ENCODE assay signal across 8 mouse cellular contexts in genomic region chr16:4831650-4832419, GRCm38 (mm10). TPM values are rescaled to one million over a fixed set of nuclear protein-coding genes. Genes with fewer than 3 reads are reported as not detected.
DNase-seq lines count a peak whose midpoint lies in the region.

No protein-coding gene starts in this region.

- peak; percentile 36 to 65 for DNase-seq in kidney, postnatal 4 days
- no peak for DNase-seq in kidney, adult 9 months
- DNase-seq in adrenal gland, postnatal 25 days: peak; percentile 35
- DNase-seq in left cerebral cortex, postnatal 4 days: peak; percentile 23
- DNase-seq in right cerebral cortex, postnatal 14 days: peak; percentile 59
- no peak for DNase-seq in urinary bladder, postnatal 4 days (ENCODE audit: low spot score in 2 of 2)
- no peak for DNase-seq in urinary bladder, adult 2 months (ENCODE audit: low spot score)
- no peak for DNase-seq in spleen, adult 12 weeks (ENCODE audit: low spot score)

- intact Hi-C loops in left cerebral cortex, postnatal 4 days (cut with DNase I): no loop called here

RNA-seq across cellular contexts. Expression of gene 4930562C15Rik, which starts 3.4 kb away (rescaled TPM):
- total RNA-seq in adrenal gland, postnatal 25 days (2021): not detected in 2 replicates
- not detected for total RNA-seq in left cerebral cortex, postnatal 4 days (2021)
- polyA plus RNA-seq in urinary bladder, adult 2 months (2012; rRNA removed): 0.09 TPM in 1 of 2 replicates, not detected in the other

RNA-seq across cellular contexts. Expression of gene Cdip1, which starts 41.7 kb away (rescaled TPM):
- 103 and 116 TPM in 2 replicates for total RNA-seq in adrenal gland, postnatal 25 days (2021)
- 10 to 100 TPM; 89.0 to 93.5 TPM for total RNA-seq in left cerebral cortex, postnatal 4 days (2021)
- 41.1 and 51.1 TPM in 2 replicates for polyA plus RNA-seq in urinary bladder, adult 2 months (2012; rRNA removed)

RNA-seq across cellular contexts. Expression of gene Ubald1, which starts 48.3 kb away (rescaled TPM):
- 41.3 and 44.3 TPM in 2 replicates for total RNA-seq in adrenal gland, postnatal 25 days (2021)
- total RNA-seq in left cerebral cortex, postnatal 4 days (2021): 10 to 100 TPM; 58.5 to 59.1 TPM
- polyA plus RNA-seq in urinary bladder, adult 2 months (2012; rRNA removed): 21.5 and 41.1 TPM in 2 replicates

RNA-seq across cellular contexts. Expression of gene Mgrn1, which starts 54.2 kb away (rescaled TPM):
- total RNA-seq in adrenal gland, postnatal 25 days (2021): 75.1 and 85.4 TPM in 2 replicates
- 100 to 1,000 TPM; 152 to 163 TPM for total RNA-seq in left cerebral cortex, postnatal 4 days (2021)
- 84.0 and 91.8 TPM in 2 replicates for polyA plus RNA-seq in urinary bladder, adult 2 months (2012; rRNA removed)

Comparison
In these comparisons a context has a peak if more than half of its experiments do, and no peak if none do; other contexts are left out.
1. DNase-seq: peak in kidney, postnatal 4 days (2 of 2), adrenal gland, postnatal 25 days (single experiment), left cerebral cortex, postnatal 4 days (single experiment) and right cerebral cortex, postnatal 14 days (single experiment); none in kidney, adult 9 months (single experiment), urinary bladder, postnatal 4 days (0 of 2), urinary bladder, adult 2 months (single experiment) and spleen, adult 12 weeks (single experiment).